Mouse (Mus musculus) lung, adult 2 months (tissue): ENCODE data around the gene Mthfsl.
"Not testable (repeated sequence)": the region's sequence is repeated elsewhere in the genome, so short reads cannot be mapped to it uniquely, and the experiment has no call there.

Experiments used
- CTCF ChIP-seq: fragments of 200-500 bp; IDR thresholded peaks from 2 replicates; pipeline ENCODE4 v1.5.1; 2011; ENCODE audit warnings: mild to moderate bottlenecking, low read length, control low read depth; ENCODE audit not compliant: insufficient read depth
- POLR2A ChIP-seq: fragments of 200-500 bp; IDR thresholded peaks from 2 replicates; pipeline ENCODE4 v1.6.1; 2011; ENCODE audit warnings: low read depth, mild to moderate bottlenecking, control low read depth, low read length, borderline replicate concordance; ENCODE audit errors: extremely low read depth

- TF ChIP-seq POLR2A, CTCF: not testable (repeated sequence)
These were observed 13.1 kb upstream of the Mthfsl start for GRCm38 (mm10) chr9:88733182-88733581.
